Mouse (Mus musculus): Measurements from ENCODE around the gene Cdh13. TPM values are rescaled to one million over a fixed set of nuclear protein-coding genes. Genes with fewer than 3 reads are reported as not detected.

Cdh13 gene
- polyA plus RNA-seq, 1 experiment from 2014 or later = 3.5 TPM

- H3K27ac ChIP-seq = no peak overlapping the region
- H3K4me3 ChIP-seq = no peak overlapping the region
- H3K36me3 ChIP-seq = no peaks in the 10 kb centered on the region
- H3K9me3 ChIP-seq = no peaks in the 10 kb centered on the region
- H3K9ac ChIP-seq = no peak overlapping the region
- no peak overlapping the region for H3K4me2 ChIP-seq
- H3K4me1 ChIP-seq = no peaks in the 10 kb centered on the region
- 75% methylated on average over 3 of the region's 3 CpGs for WGBS
- no peaks in the 10 kb centered on the region for H3K27me3 ChIP-seq
- no peak; the same call in 1 of the 2 replicates for ATAC-seq (ENCODE audit: borderline replicate concordance, extremely low read depth, low FRiP score, low TSS enrichment)
Observed at GRCm38 (mm10) chr8:118433553-118434180, 150.1 kb downstream of the Cdh13 start.

- no peak for ATAC-seq (ENCODE audit: borderline replicate concordance, extremely low read depth, low FRiP score, low TSS enrichment)
- H3K9ac ChIP-seq = no peak overlapping the region
- WGBS = 77% methylated on average over 5 of the region's 5 CpGs
- H3K9me3 ChIP-seq = no peaks in the 10 kb centered on the region
- no peaks in the 10 kb centered on the region for H3K27me3 ChIP-seq
- no peak overlapping the region for H3K4me3 ChIP-seq
- H3K4me1 ChIP-seq = no peaks in the 10 kb centered on the region
- H3K4me2 ChIP-seq = no peak overlapping the region
- H3K36me3 ChIP-seq = no peaks in the 10 kb centered on the region
- H3K27ac ChIP-seq = no peak overlapping the region
Observed at GRCm38 (mm10) chr8:118436751-118437150, 153.2 kb downstream of the Cdh13 start.

DNA sequence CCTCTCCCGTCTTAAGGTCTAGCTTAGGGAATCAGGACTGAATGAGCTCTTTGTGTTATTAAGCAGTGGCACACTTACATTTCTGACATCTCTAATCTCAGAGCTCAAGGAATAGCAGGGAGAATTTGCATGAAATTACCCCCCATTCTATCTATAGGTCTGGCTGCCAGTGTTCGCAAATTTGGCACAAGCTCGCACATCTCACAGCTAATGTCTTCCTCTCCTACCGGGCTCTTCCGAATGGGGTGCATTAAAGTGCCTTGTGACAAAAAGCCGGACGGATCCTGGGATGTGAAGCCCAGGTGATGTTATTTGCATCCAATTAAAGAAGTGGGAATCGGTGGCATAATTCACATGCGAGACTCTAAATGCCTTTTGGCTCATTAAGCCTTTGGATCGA lies 153.6 kb downstream of the Cdh13 start:
- WGBS = 80% methylated on average over 10 of the region's 10 CpGs
- H3K4me2 ChIP-seq = no peak overlapping the region
- H3K27ac ChIP-seq = no peak overlapping the region
- H3K36me3 ChIP-seq = no peaks in the 10 kb centered on the region
- no peaks in the 10 kb centered on the region for H3K4me1 ChIP-seq
- ATAC-seq (ENCODE audit: borderline replicate concordance, extremely low read depth, low FRiP score, low TSS enrichment) = no peak
- no peak overlapping the region for H3K9ac ChIP-seq
- no peaks in the 10 kb centered on the region for H3K27me3 ChIP-seq
- no peaks in the 10 kb centered on the region for H3K9me3 ChIP-seq
- no peak overlapping the region for H3K4me3 ChIP-seq

GRCm38 (mm10) chr8:118437874-118438273 lies 154.3 kb downstream of the Cdh13 start:
- ATAC-seq (ENCODE audit: borderline replicate concordance, extremely low read depth, low FRiP score, low TSS enrichment) = no peak
- Histone ChIP-seq H3K4me3 (no peak overlapping the region), H3K4me1 (no peaks in the 10 kb centered on the region), H3K9me3 (no peaks in the 10 kb centered on the region), H3K9ac (no peak overlapping the region), H3K27ac (no peak overlapping the region), H3K4me2 (no peak overlapping the region), H3K36me3 (no peaks in the 10 kb centered on the region), H3K27me3 (no peaks in the 10 kb centered on the region)
- 57% methylated on average over 3 of the region's 3 CpGs for WGBS

- Histone ChIP-seq H3K4me3 (no peak overlapping the region), H3K9me3 (no peaks in the 10 kb centered on the region), H3K36me3 (no peaks in the 10 kb centered on the region), H3K9ac (no peak overlapping the region), H3K27ac (no peak overlapping the region), H3K4me2 (no peak overlapping the region), H3K4me1 (no peaks in the 10 kb centered on the region), H3K27me3 (no peaks in the 10 kb centered on the region)
- 69% methylated on average over 5 of the region's 5 CpGs for WGBS
- no peak for ATAC-seq (ENCODE audit: borderline replicate concordance, extremely low read depth, low FRiP score, low TSS enrichment)
Observed at GRCm38 (mm10) chr8:118439857-118440256, 156.3 kb downstream of the Cdh13 start.

- H3K4me3 ChIP-seq = no peak overlapping the region
- 52% methylated on average over 3 of the region's 3 CpGs for WGBS
Observed at GRCm38 (mm10) chr8:118443361-118443760, 159.8 kb downstream of the Cdh13 start.

DNA sequence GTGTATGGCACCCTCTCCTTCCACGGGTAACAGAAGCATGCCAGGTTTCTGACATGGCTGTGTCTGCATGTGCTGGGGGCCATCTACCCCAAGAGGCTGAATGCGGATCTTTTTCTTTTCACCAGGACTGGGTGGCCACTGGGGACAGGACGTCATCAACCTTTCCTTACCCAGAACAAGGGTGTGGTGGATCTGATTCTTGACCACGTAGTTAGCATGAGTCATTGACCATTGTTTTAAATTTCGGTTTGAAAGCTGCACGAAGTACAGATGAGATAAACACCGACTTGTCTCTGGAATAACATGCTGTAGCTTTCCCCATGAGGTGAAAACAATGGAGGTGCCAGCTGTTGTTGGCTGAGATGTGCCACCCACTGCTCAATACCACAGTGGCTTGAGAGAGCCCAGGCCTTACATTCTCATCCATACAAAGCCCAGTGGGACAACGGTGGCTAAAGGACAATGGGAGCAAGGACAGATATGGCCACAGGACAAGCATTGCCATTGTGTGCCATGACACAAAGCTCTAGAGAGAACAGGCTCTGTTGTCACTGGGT lies 161.2 kb downstream of the Cdh13 start:
- no peaks in the 10 kb centered on the region for H3K36me3 ChIP-seq
- H3K4me3 ChIP-seq = no peak overlapping the region
- H3K4me1 ChIP-seq = no peaks in the 10 kb centered on the region
- no peak overlapping the region for H3K4me2 ChIP-seq
- no peak overlapping the region for H3K9ac ChIP-seq
- no peak overlapping the region for H3K27ac ChIP-seq
- no peak for ATAC-seq (ENCODE audit: borderline replicate concordance, extremely low read depth, low FRiP score, low TSS enrichment)
- no peaks in the 10 kb centered on the region for H3K9me3 ChIP-seq
- no peaks in the 10 kb centered on the region for H3K27me3 ChIP-seq
- WGBS = 78% methylated on average over 8 of the region's 8 CpGs

More at GRCm38 (mm10) chr8:118443361-118443760, 159.8 kb downstream of the Cdh13 start:
- no peaks in the 10 kb centered on the region for H3K36me3 ChIP-seq
- H3K9ac ChIP-seq = no peak overlapping the region
- no peak overlapping the region for H3K4me2 ChIP-seq
- no peaks in the 10 kb centered on the region for H3K4me1 ChIP-seq
- H3K27me3 ChIP-seq = no peaks in the 10 kb centered on the region
- H3K9me3 ChIP-seq = no peaks in the 10 kb centered on the region
- H3K27ac ChIP-seq = no peak overlapping the region
- ATAC-seq (ENCODE audit: borderline replicate concordance, extremely low read depth, low FRiP score, low TSS enrichment) = no peak

DNA sequence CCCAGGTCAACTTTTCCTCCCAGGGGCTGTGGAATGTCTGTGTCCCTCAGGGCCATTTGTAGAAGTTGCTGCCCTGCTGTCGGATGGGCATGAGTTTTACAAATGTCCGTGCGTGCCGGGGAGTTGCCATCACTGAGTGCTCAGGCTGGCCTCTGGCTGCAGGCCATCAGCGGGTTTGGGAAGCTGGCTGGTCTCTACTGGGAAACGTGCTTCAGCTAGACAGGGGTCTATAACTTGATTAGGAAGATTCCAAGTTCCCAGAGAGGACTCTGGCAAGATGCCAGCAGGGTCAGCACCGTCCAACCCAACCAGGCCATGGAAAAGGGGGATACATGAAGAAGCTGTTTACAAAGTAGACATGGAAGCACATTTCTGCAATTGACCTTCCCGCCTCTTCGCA lies 163.0 kb downstream of the Cdh13 start:
- no peak overlapping the region for H3K27ac ChIP-seq
- H3K9ac ChIP-seq = no peak overlapping the region
- H3K4me1 ChIP-seq = no peaks in the 10 kb centered on the region
- H3K27me3 ChIP-seq = no peaks in the 10 kb centered on the region
- no peaks in the 10 kb centered on the region for H3K9me3 ChIP-seq
- 73% methylated on average over 9 of the region's 9 CpGs for WGBS
- no peak for ATAC-seq (ENCODE audit: borderline replicate concordance, extremely low read depth, low FRiP score, low TSS enrichment)
- no peak overlapping the region for H3K4me3 ChIP-seq
- H3K4me2 ChIP-seq = no peak overlapping the region
- H3K36me3 ChIP-seq = no peaks in the 10 kb centered on the region

DNA sequence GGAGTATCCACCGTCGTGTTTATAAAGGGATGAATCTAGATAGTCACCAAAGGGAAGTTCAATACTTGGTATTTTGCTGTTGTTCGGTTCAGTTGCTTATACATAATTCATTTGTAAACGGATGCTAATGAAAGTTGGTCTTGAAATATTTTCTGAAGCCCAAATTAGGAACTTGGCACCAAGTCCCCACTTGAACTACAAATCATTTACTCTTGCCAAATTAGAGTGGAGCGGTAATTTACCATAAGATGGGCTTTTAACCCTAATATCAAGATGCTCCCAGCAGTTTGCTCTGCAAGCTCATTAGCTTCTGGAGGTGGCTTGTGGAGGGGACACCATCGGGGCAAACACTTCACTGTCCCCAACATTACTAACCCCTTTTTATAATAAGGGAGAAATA lies 164.5 kb downstream of the Cdh13 start:
- Histone ChIP-seq H3K4me1 (no peaks in the 10 kb centered on the region), H3K9me3 (no peaks in the 10 kb centered on the region), H3K4me2 (no peak overlapping the region), H3K27me3 (no peaks in the 10 kb centered on the region), H3K4me3 (no peak overlapping the region), H3K9ac (no peak overlapping the region), H3K36me3 (no peaks in the 10 kb centered on the region), H3K27ac (no peak overlapping the region)
- ATAC-seq (ENCODE audit: borderline replicate concordance, extremely low read depth, low FRiP score, low TSS enrichment) = no peak
- 84% methylated on average over 6 of the region's 6 CpGs for WGBS

DNA sequence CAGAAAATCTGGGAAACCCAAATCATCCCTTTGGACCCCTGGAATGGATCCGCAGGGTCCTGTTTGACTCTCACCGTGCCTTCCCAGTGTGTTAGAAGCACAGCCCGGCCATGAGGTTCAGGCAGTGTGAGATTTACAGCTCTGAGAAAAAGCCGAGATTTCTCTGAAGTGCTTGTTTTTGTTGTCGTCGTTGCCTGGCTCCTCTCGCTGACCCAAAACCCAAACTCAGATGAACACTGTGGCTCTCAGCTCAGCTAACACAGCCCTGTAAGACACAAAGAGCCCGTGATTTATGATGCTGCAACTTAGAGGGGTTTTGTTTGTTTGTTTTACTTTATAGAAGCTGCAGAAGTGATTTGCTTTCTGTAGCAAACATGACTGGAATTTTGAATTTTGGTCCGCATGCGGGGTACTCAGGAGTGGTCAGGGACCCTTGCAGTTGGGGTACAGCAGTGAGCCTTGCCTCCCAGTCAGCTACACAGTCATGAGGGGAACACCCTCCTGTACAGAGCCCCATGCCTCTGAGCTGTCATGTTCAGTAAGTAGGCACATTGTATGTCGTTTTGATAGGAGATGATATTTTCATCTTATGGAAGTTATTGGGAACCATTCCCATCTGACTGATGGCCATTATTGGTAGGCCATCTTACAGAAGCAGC lies 169.0 kb downstream of the Cdh13 start:
- Histone ChIP-seq H3K36me3 (no peaks in the 10 kb centered on the region), H3K27me3 (no peaks in the 10 kb centered on the region), H3K4me3 (no peak overlapping the region), H3K4me2 (no peak overlapping the region), H3K4me1 (no peaks in the 10 kb centered on the region), H3K9ac (no peak overlapping the region), H3K9me3 (no peaks in the 10 kb centered on the region), H3K27ac (no peak overlapping the region)
- WGBS = 54% methylated on average over 11 of the region's 11 CpGs
- ATAC-seq (ENCODE audit: borderline replicate concordance, extremely low read depth, low FRiP score, low TSS enrichment) = no peak

DNA sequence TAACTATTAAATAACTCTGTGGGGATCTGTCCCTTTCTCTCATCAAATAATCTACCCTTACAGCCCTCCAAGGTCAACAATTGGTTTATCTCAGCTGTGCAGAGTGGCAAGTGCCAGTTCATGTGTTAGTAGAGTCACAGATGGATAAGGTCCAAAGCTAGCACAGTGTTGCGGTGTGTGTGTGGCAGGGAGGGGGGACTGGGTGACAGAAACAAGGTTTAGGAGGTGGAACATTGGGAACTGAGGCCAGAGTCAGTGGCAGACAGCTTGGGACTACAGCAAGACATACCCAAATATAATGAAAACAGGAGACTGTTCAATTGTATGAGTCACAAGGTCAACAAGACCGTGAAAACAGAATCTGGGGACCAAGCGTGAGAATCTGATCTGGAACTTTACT lies 171.7 kb downstream of the Cdh13 start:
- Histone ChIP-seq H3K27ac (no peak overlapping the region), H3K4me1 (no peaks in the 10 kb centered on the region), H3K9ac (no peak overlapping the region), H3K4me3 (no peak overlapping the region), H3K36me3 (no peaks in the 10 kb centered on the region), H3K27me3 (no peaks in the 10 kb centered on the region), H3K4me2 (no peak overlapping the region), H3K9me3 (no peaks in the 10 kb centered on the region)
- WGBS = 63% methylated on average over 3 of the region's 3 CpGs
- no peak for ATAC-seq (ENCODE audit: borderline replicate concordance, extremely low read depth, low FRiP score, low TSS enrichment)

DNA sequence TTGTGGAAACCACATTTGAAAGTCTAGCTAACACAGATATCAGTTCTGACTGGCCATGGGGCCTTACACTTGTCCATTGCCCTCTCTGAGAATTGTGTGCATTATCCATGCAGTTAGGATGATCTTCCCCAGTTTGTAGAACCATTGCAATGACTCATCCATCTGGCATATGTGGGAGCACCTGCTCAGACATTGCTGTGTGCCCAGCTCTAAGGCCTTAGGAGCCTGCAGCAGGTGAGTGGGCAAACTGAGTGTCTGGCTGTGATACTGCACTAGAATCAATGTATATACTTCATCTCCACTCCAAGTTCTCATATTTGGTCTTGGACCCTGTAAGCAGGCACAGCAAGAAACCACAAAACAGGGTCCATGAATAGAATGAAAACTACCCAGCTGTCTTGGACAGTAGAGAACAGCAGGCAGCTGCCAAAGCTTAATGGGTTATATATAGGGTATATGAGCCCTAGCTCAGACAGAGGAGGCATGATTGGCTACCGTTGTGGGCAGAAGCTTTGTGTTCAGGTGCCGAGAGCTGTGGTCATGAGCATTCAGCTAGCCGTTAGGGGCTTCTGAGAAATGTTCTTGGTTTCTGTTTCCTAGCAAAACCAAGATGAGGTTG lies 181.9 kb downstream of the Cdh13 start:
- H3K27ac ChIP-seq = no peak overlapping the region
- ATAC-seq (ENCODE audit: borderline replicate concordance, extremely low read depth, low FRiP score, low TSS enrichment) = no peak
- 93% methylated on average over 3 of the region's 3 CpGs for WGBS

More for the DNA sequence above, 181.9 kb downstream of the Cdh13 start:
- Histone ChIP-seq H3K9ac (no peak overlapping the region), H3K27me3 (no peaks in the 10 kb centered on the region), H3K4me2 (no peak overlapping the region), H3K4me1 (no peaks in the 10 kb centered on the region), H3K36me3 (no peaks in the 10 kb centered on the region), H3K4me3 (no peak overlapping the region), H3K9me3 (no peaks in the 10 kb centered on the region)

Data from lung, embryonic 15.5 days (tissue).